ENCODE assay signal across 9 mouse cellular contexts in the genomic region with DNA sequence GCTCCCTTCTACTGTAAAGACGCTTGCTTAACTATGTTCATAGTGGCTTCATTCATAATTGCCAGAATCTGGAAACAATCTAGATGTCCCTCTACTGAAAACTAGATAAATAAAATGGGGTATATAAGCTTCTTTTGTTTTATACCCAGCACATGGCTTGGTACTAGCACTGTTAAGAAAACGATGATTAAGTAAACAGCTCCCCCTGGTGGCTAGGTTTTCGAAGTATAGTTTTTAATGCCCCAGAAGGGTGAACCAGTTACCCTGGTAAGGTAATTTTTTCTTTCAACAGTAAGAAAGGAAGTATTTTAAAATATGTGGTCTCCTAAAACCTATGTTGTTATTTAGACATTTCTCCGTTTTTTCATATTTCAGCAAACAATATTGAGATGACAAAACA. TPM values are rescaled to one million over a fixed set of nuclear protein-coding genes. Genes with fewer than 3 reads are reported as not detected.
A peak's percentile ranks its signal among the peaks of the same experiment; 100 is the strongest.
DNase-seq lines count a peak whose midpoint lies in the region; ATAC-seq and TF ChIP-seq lines count a peak whose summit lies in the region.
"Had no signal": no experiment of that assay in that cellular context is flagged by ENCODE, and none has a peak within 500 bp of the region (broad histone marks: within the 10 kb centered on the region; RNA-seq: fewer than 3 reads in every experiment).

No protein-coding gene starts in this region.

- H3K9me3 ChIP-seq in heart, embryonic 12.5 days (replicated peaks) = no peaks in the 10 kb centered on the region
- H3K9me3 ChIP-seq in forebrain, embryonic 12.5 days = no peaks in the 10 kb centered on the region

- WGBS in heart, embryonic 12.5 days = 41% methylated on average over 4 of the region's 4 CpGs
- 42% methylated on average over 4 of the region's 4 CpGs for WGBS in forebrain, embryonic 12.5 days

- DNase-seq in heart, adult 18-20 months = peak; percentile 18 to 66
- DNase-seq in testis, postnatal 10 days (ENCODE audit: low spot score) = peak; percentile 38
- DNase-seq in testis, postnatal 14 days (ENCODE audit: low spot score) = no peak
- DNase-seq in brain, embryonic 14.5 days (ENCODE audit: low read depth) = peak; percentile 34
- peak; percentile 54 for DNase-seq in lung, postnatal 10 days
- DNase-seq in ovary, adult 18-20 months (ENCODE audit: low spot score) = no peak

- TF ChIP-seq CTCF in brain, embryonic 14.5 days (IDR thresholded peaks at IDR 0.05; ENCODE audit: borderline replicate concordance, extremely low read depth, insufficient read depth, insufficient read length) = no peak

- no peak for TF ChIP-seq POLR2A in brain, embryonic 14.5 days (IDR thresholded peaks at IDR 0.05; ENCODE audit: borderline replicate concordance, extremely low read depth, insufficient read depth, insufficient read length, poor library complexity, severe bottlenecking)

- H3K27ac ChIP-seq in heart, embryonic 12.5 days (ENCODE audit: poor library complexity, severe bottlenecking) = no peak overlapping the region
- no peak overlapping the region for H3K27ac ChIP-seq in forebrain, embryonic 12.5 days

- ATAC-seq in heart, embryonic 12.5 days (ENCODE audit: insufficient number of reproducible peaks, low FRiP score) = no peak
- ATAC-seq in forebrain, embryonic 12.5 days (ENCODE audit: low FRiP score) = no peak

- H3K4me1 ChIP-seq in heart, embryonic 12.5 days (replicated peaks) = no peaks in the 10 kb centered on the region
- no peaks in the 10 kb centered on the region for H3K4me1 ChIP-seq in forebrain, embryonic 12.5 days

- H3K4me3 ChIP-seq in heart, embryonic 12.5 days = no peak overlapping the region
- no peak overlapping the region for H3K4me3 ChIP-seq in forebrain, embryonic 12.5 days (replicated peaks)
- H3K4me3 ChIP-seq: myocyte had no signal

- 0 out of 2 replicates have a peak, but pooled peaks cover 4% of the 10 kb centered on the region for H3K36me3 ChIP-seq in heart, embryonic 12.5 days
- no peaks in the 10 kb centered on the region for H3K36me3 ChIP-seq in forebrain, embryonic 12.5 days (replicated peaks)

- H3K27me3 ChIP-seq in heart, embryonic 12.5 days (replicated peaks) = no peaks in the 10 kb centered on the region
- peaks cover 17% of the 10 kb centered on the region; the same call in 1 of the 2 replicates for H3K27me3 ChIP-seq in forebrain, embryonic 12.5 days

- H3K9ac ChIP-seq in heart, embryonic 12.5 days = no peak overlapping the region
- no peak overlapping the region for H3K9ac ChIP-seq in forebrain, embryonic 12.5 days

- no peak overlapping the region for H3K4me2 ChIP-seq in heart, embryonic 12.5 days
- no peak overlapping the region for H3K4me2 ChIP-seq in forebrain, embryonic 12.5 days

RNA-seq across cellular contexts. Expression of gene Mid2, which starts 58.0 kb away (rescaled TPM):
- total RNA-seq in heart, adult 18-20 months (2021) = 10 to 100 TPM; 14.0 to 14.5 TPM
- 18.3 and 19.9 TPM in 2 replicates for polyA plus RNA-seq in heart, embryonic 12.5 days (2016; fragmentation: Nextera tagmentation; extraction: Ambion mirVana)
- 7.3 and 12.2 TPM in 2 replicates for polyA plus RNA-seq in brain, embryonic 14.5 days (2012; rRNA removed)
- polyA plus RNA-seq in forebrain, embryonic 12.5 days (2016; fragmentation: Nextera tagmentation; extraction: Ambion mirVana) = 2.7 and 2.8 TPM in 2 replicates

Comparison
In these comparisons a context has a peak if more than half of its experiments do, and no peak if none do; other contexts are left out.
1. DNase-seq: peak in heart, adult 18-20 months (2 of 2), testis, postnatal 10 days (single experiment), brain, embryonic 14.5 days (single experiment) and lung, postnatal 10 days (single experiment); none in testis, postnatal 14 days (single experiment) and ovary, adult 18-20 months (single experiment).